Mouse (Mus musculus) cerebellum, adult 11-12 months (tissue): ENCODE data around the gene Nfil3.

Experiments
- DNase-seq: peaks from one replicate; pipeline ENCODE4 v3.0.0; 2022

Gene Nfil3

GRCm38 (mm10) chr13:52930582-52930981, 50.3 kb downstream of the Nfil3 start:
- no peak for DNase-seq

GRCm38 (mm10) chr13:52929209-52930171, 51.4 kb downstream of the Nfil3 start, which contains the start of gene Auh:
TSS of gene Auh (minus strand) at chr13:52929681.
- DNase-seq: peak; percentile 84

GRCm38 (mm10) chr13:52928392-52928791, 52.5 kb downstream of the Nfil3 start:
- DNase-seq: no peak

- no peak for DNase-seq
Observed at GRCm38 (mm10) chr13:52924457-52924856, 56.4 kb downstream of the Nfil3 start.

GRCm38 (mm10) chr13:52921966-52922365, 58.9 kb downstream of the Nfil3 start:
- no peak for DNase-seq

- no peak for DNase-seq
Observed at GRCm38 (mm10) chr13:52921065-52921825, 59.6 kb downstream of the Nfil3 start.

GRCm38 (mm10) chr13:52919790-52920352, 61.0 kb downstream of the Nfil3 start:
- no peak for DNase-seq

- no peak for DNase-seq
Observed at GRCm38 (mm10) chr13:52918333-52918732, 62.5 kb downstream of the Nfil3 start.
